Mouse (Mus musculus): ENCODE data around the gene Nrde2. TPM values are rescaled to one million over a fixed set of nuclear protein-coding genes. Genes with fewer than 3 reads are reported as not detected.

Nrde2 gene
- total and polyA plus RNA-seq, 3 experiments: 16.5 to 17.2 TPM; not detected in 1

DNA sequence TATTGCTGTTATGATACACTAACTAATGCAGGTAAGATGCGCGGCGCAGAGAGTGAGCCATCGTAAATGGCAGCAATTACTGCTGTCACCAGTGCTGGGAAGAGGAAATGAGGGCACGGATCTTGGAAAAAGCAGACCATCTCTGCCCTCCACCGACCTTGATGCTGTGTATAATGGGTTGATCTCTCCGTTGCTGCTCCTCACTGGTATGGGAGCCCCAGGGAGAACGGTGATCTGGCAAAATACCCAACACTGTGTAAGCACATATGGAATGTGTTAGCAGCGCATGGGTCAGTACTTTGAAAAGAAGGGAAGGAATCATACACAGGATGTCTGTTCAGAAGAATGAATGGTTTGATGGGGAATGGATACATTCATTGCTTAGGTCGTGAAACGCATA lies 66.4 kb downstream of the Nrde2 start:
- no peak for TF ChIP-seq EP300 (IDR thresholded peaks at IDR 0.05; ENCODE audit: low read depth in 1 of 2, low read length in 2 of 2)
- no peak for TF ChIP-seq GABPA (IDR thresholded peaks at IDR 0.05; ENCODE audit: low read depth, low read length)
- TF ChIP-seq ZNF384 (IDR thresholded peaks at IDR 0.05; ENCODE audit: low read depth, low read length): no peak
- no peak for TF ChIP-seq POLR2AphosphoS5 (IDR thresholded peaks at IDR 0.05; ENCODE audit: borderline replicate concordance, low read depth, low read length)
- TF ChIP-seq MEF2A (IDR thresholded peaks at IDR 0.05; ENCODE audit: extremely low read depth, insufficient replicate concordance, low read depth, low read length, poor library complexity, severe bottlenecking): no peak
- no peak for TF ChIP-seq ZKSCAN1 (IDR thresholded peaks at IDR 0.05; ENCODE audit: low read depth, low read length)
- TF ChIP-seq E2F4 (IDR thresholded peaks at IDR 0.05; ENCODE audit: borderline replicate concordance, low read depth, low read length): no peak
- no peak for TF ChIP-seq GATA1 (IDR thresholded peaks at IDR 0.05; ENCODE audit: low read depth, low read length)
- no peak for TF ChIP-seq CHD2 (IDR thresholded peaks at IDR 0.05; ENCODE audit: low read length)
- H3K27me3 ChIP-seq (ENCODE audit: control insufficient read depth in 1 of 2, insufficient read depth in 2 of 2, low read length in 2 of 2): peaks cover 0 to 4% of the 10 kb centered on the region in 2 experiments; a peak in 3 of 4 replicates
- no peak overlapping the region for H3K4me3 ChIP-seq (ENCODE audit: control insufficient read depth in 1 of 2, insufficient read depth in 1 of 2, low read depth in 2 of 2, low read length in 2 of 2)
- no peak for DNase-seq (ENCODE audit: low read depth, low spot score)
- H3K27ac ChIP-seq (ENCODE audit: control insufficient read depth, low read depth, low read length): no peak overlapping the region
- H3K79me2 ChIP-seq (ENCODE audit: control insufficient read depth, insufficient read depth, low read length, poor library complexity): no peaks in the 10 kb centered on the region
- H3K36me3 ChIP-seq (ENCODE audit: control insufficient read depth in 1 of 2, insufficient read depth in 2 of 2, low read length in 2 of 2): no peaks in the 10 kb centered on the region
- no peaks in the 10 kb centered on the region for H3K4me1 ChIP-seq (ENCODE audit: control insufficient read depth in 1 of 2, insufficient read depth in 2 of 2, low read length in 2 of 2)
- no peaks in the 10 kb centered on the region for H3K9me3 ChIP-seq (replicated peaks; ENCODE audit: insufficient read depth, low read length)
- no peak overlapping the region for H3K9ac ChIP-seq (ENCODE audit: control insufficient read depth, low read depth, low read length, poor library complexity, severe bottlenecking)

GRCm38 (mm10) chr12:100090750-100091149 lies 68.7 kb downstream of the Nrde2 start:
- Histone ChIP-seq H3K27me3 (ENCODE audit: control insufficient read depth in 1 of 2, insufficient read depth in 2 of 2, low read length in 2 of 2) (peaks cover 0 to 2% of the 10 kb centered on the region in 2 experiments; a peak in 1 of 4 replicates), H3K9ac (ENCODE audit: control insufficient read depth, low read depth, low read length, poor library complexity, severe bottlenecking) (no peak overlapping the region), H3K79me2 (ENCODE audit: control insufficient read depth, insufficient read depth, low read length, poor library complexity) (no peaks in the 10 kb centered on the region), H3K27ac (ENCODE audit: control insufficient read depth, low read depth, low read length) (no peak overlapping the region), H3K4me1 (ENCODE audit: control insufficient read depth in 1 of 2, insufficient read depth in 2 of 2, low read length in 2 of 2) (no peaks in the 10 kb centered on the region), H3K9me3 (replicated peaks; ENCODE audit: insufficient read depth, low read length) (no peaks in the 10 kb centered on the region), H3K4me3 (ENCODE audit: control insufficient read depth in 1 of 2, insufficient read depth in 1 of 2, low read depth in 2 of 2, low read length in 2 of 2) (no peak overlapping the region), H3K36me3 (ENCODE audit: control insufficient read depth in 1 of 2, insufficient read depth in 2 of 2, low read length in 2 of 2) (no peaks in the 10 kb centered on the region)
- DNase-seq (ENCODE audit: low read depth, low spot score): no peak
- TF ChIP-seq MYB (IDR thresholded peaks at IDR 0.05; ENCODE audit: low read depth, low read length) (no peak), BHLHE40 (IDR thresholded peaks at IDR 0.05; ENCODE audit: borderline replicate concordance, low read depth, low read length) (no peak), MEF2A (IDR thresholded peaks at IDR 0.05; ENCODE audit: extremely low read depth, insufficient replicate concordance, low read depth, low read length, poor library complexity, severe bottlenecking) (no peak), POLR2A (IDR thresholded peaks at IDR 0.05; ENCODE audit: control insufficient read depth in 1 of 2, insufficient read depth in 1 of 2, low read depth in 1 of 2, low read length in 2 of 2, poor library complexity in 1 of 2) (no peak)

DNA sequence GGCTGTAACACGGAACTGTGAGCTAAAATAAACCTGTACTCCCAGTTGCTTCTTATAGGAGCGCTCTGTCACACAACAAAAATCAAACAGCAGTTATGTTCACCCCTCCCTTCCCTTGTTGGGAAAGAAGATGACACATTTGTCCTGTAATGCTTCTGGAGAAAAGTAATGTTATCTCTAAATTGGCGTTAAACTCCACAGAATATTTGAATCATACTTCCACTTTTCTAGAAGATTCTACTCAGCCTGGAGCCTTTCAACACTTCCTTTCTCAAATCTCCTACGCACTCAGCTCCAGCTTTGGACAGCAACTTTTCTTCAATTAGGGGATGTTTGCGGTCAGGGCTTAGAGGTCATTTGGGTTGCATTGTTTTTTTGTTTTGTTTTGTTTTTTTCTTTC lies 70.2 kb downstream of the Nrde2 start:
- Histone ChIP-seq H3K27me3 (ENCODE audit: control insufficient read depth in 1 of 2, insufficient read depth in 2 of 2, low read length in 2 of 2) (peaks cover 0 to 2% of the 10 kb centered on the region in 2 experiments; a peak in 1 of 4 replicates), H3K9me3 (replicated peaks; ENCODE audit: insufficient read depth, low read length) (no peaks in the 10 kb centered on the region), H3K4me1 (ENCODE audit: control insufficient read depth in 1 of 2, insufficient read depth in 2 of 2, low read length in 2 of 2) (no peaks in the 10 kb centered on the region), H3K79me2 (ENCODE audit: control insufficient read depth, insufficient read depth, low read length, poor library complexity) (no peaks in the 10 kb centered on the region), H3K4me3 (ENCODE audit: control insufficient read depth in 1 of 2, insufficient read depth in 1 of 2, low read depth in 2 of 2, low read length in 2 of 2) (no peak overlapping the region), H3K9ac (ENCODE audit: control insufficient read depth, low read depth, low read length, poor library complexity, severe bottlenecking) (no peak overlapping the region), H3K27ac (ENCODE audit: control insufficient read depth, low read depth, low read length) (no peak overlapping the region), H3K36me3 (ENCODE audit: control insufficient read depth in 1 of 2, insufficient read depth in 2 of 2, low read length in 2 of 2) (no peaks in the 10 kb centered on the region)
- no peak for TF ChIP-seq MAZ (IDR thresholded peaks at IDR 0.05; ENCODE audit: low read depth, low read length)
- TF ChIP-seq TAL1 (IDR thresholded peaks at IDR 0.05; ENCODE audit: low read length): no peak
- no peak for TF ChIP-seq USF1 (IDR thresholded peaks at IDR 0.05; ENCODE audit: low read depth, low read length)
- TF ChIP-seq CTCF (IDR thresholded peaks at IDR 0.05 in 2 of 3, conservative IDR thresholded peaks at IDR 0.05 in 1 of 3; ENCODE audit: control insufficient read depth in 1 of 3, insufficient read depth in 1 of 3, low read depth in 2 of 3, low read length in 3 of 3, poor library complexity in 1 of 3, severe bottlenecking in 1 of 3): no peak
- no peak for TF ChIP-seq EP300 (IDR thresholded peaks at IDR 0.05; ENCODE audit: low read depth in 1 of 2, low read length in 2 of 2)
- DNase-seq (ENCODE audit: low read depth, low spot score): no peak

All from MEL (cell line).